Mouse (Mus musculus) liver, embryonic 12.5 days (tissue): ENCODE data around the gene Olfr657. TPM values are rescaled to one million over a fixed set of nuclear protein-coding genes. Genes with fewer than 3 reads are reported as not detected.

Experiments used
- polyA plus RNA-seq: library from polyadenylated mRNA; unstranded; fragments of >200 nt; fragmentation: Nextera tagmentation; extraction: Ambion mirVana; gene quantifications from 2 replicates; pipeline ENCODE4 v1.2.1, GENCODE M21; 2016

Gene Olfr657
- polyA plus RNA-seq, 1 experiment from 2014 or later: not detected

Other genes starting within 250 kb of the Olfr657 start
- gene Trim30c, start 224.0 kb upstream of the Olfr657 start, polyA plus RNA-seq: 0.14 and 0.20 TPM in 2 replicates
- gene Trim30a, start 159.6 kb upstream of the Olfr657 start, polyA plus RNA-seq: 1.2 and 1.3 TPM in 2 replicates
- gene Trim30d, start 116.9 kb upstream of the Olfr657 start, polyA plus RNA-seq: 0.42 and 0.43 TPM in 2 replicates
- gene Olfr651, start 74.7 kb upstream of the Olfr657 start, polyA plus RNA-seq: not detected in 2 replicates
- not detected in 2 replicates for gene Olfr652, start 63.9 kb upstream of the Olfr657 start, polyA plus RNA-seq
- not detected in 2 replicates for gene Olfr653, start 47.5 kb upstream of the Olfr657 start, polyA plus RNA-seq
- gene Olfr654, start 37.8 kb upstream of the Olfr657 start, polyA plus RNA-seq: not detected in 2 replicates
- not detected in 2 replicates for gene Olfr655, start 23.0 kb upstream of the Olfr657 start, polyA plus RNA-seq
- not detected in 2 replicates for gene Olfr656, start 10.8 kb upstream of the Olfr657 start, polyA plus RNA-seq
- not detected in 2 replicates for gene Olfr658, start 22.5 kb downstream of the Olfr657 start, polyA plus RNA-seq
- not detected in 2 replicates for gene Olfr659, start 42.0 kb downstream of the Olfr657 start, polyA plus RNA-seq
- not detected in 2 replicates for gene Olfr661, start 61.7 kb downstream of the Olfr657 start, polyA plus RNA-seq
- not detected in 2 replicates for gene Usp17le, start 152.7 kb downstream of the Olfr657 start, polyA plus RNA-seq
- gene Usp17lb, start 217.8 kb downstream of the Olfr657 start, polyA plus RNA-seq: not detected in 2 replicates
- gene Usp17la, start 232.2 kb downstream of the Olfr657 start, polyA plus RNA-seq: not detected in 2 replicates